Mouse (Mus musculus) 3134 (cell line): ENCODE measurements at regions not wholly inside any gene's neighbourhood (a gene's known extent, or its start where the extent isn't known, plus 50 kb on each side); places are given as distances from the start of the nearest gene placed in this dataset.

Source experiments
- DNase-seq: peaks from one replicate; pipeline ENCODE4 v3.0.0-alpha.2; 2011; ENCODE audit warnings: low spot score; ENCODE audit not compliant: insufficient read length; ENCODE audit errors: extremely low read depth

DNA sequence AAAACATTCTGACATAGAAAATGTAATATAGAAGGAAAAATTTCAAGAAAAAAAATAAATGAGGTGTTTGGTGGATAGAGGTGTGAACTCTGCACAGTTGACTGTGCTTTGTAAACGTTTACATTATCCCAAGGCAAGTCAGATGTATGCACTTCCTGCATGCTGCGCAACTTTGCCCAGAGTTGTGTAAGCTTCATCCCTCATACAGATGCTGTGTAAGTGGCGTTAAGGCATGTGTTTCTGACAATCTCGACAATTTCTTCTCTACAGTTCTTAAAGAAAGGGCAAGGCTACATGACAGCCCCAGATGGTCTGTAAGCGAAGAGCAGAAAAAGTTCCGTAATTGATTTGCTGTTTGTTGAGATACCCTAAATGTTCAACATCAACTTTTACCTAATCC, 476.6 kb upstream of the Pitx2 start:
- DNase-seq = no peak

DNA sequence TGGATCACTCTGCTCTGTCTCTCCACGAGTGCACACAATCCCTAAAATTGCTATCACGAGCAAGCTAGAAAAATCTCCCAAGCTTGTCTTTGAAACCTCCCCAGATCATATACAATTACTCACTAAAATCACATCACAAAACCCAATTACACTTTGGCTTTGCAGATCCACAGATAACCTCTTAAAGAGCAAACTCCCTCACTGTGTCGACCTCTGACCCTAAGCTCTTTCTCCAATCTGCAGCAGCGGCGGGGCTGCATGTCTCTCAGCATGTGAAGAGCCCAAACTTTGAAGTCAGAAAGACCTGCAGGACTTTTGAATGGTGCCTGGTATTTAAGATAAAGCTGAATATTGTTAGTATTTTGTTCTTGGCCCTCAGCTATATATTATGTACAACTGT, 479.4 kb upstream of the Pitx2 start:
- DNase-seq = no peak

DNA sequence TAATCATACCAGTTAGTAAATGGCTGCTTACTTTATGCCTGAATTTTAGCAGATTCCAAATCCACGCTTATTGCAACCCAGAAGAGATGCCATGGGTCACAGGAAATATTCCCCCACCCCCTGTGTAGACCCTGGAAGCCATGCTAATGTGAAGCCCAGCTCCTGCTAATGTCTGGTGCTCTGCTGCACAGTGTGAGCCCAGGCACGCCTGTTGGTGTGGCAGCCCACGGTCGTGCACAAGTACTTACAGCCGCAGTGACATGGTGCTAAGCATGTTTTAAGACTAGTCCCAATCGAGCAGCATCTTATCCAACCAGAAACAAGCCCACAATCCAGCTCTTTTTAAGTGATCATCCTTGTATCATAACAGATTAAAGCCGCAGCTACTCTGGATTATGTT, 480.5 kb upstream of the Pitx2 start:
- DNase-seq = no peak

DNA sequence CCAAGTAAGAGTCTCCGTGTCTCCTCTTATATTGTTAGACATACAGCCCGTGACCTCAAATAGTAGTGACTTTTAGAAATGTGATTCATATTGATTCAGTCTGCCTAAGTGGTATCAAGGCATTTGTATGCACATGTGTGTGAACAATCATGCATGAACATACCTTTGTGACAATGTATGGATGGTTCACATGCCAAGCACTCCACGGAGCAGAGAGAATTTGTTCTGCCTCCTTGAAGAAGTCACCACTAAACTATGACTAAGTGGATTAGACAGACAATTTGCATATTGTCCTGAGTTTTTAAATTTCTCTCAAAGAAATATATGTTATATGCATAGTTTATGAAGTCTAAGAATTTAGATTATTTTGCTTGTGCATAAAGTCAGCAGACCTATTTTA, 492.4 kb upstream of the Pitx2 start:
- DNase-seq = no peak

DNA sequence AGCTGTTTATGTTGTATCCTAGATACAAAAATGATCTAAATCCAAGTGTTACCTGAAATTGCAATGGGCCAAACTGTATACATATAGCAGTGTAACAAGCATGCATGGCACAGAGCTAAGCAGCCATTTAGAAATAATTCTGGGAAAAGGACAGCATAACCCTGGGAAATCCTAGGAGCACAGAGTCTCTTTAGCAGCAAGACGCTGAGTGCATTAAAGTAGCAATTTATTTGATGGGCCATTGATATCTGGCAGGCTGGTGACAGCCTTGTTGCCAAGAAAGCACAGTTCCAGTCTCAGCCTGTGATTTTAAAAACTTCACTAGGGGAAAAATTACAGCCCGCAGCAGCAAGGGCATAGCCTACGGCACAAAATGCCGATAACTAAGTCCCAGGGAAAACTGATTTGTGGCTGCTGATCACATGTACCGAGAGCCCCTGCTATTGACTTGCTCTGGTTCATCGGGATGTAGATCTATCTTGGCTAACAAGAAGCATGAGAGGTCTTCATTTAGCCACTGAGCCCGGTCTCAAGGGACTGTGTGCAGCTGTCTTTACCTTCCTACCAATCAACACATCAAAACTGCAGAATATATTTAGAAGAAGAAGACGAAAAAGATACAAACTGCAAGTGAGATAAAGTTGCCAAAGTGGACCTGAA, 531.1 kb upstream of the Pitx2 start:
- no peak for DNase-seq

DNA sequence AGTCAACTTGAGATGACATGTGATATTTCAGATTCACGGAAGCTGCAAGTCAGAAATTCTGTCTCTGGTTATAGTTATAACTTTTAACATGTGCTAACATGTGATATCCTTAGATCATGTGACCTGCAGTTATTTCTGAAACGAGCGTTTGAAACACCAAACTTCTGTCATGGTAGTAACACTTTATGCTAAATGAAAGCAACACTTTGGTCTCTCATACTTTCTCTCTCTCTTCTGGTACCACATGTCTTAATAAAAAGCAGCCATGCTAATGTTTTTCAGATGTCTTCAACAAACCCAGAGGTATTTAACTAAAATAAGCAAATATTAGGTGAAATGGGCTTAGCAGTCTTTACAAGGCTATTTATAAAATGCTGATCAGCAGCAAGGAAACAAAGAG, 534.5 kb upstream of the Pitx2 start:
- no peak for DNase-seq

DNA sequence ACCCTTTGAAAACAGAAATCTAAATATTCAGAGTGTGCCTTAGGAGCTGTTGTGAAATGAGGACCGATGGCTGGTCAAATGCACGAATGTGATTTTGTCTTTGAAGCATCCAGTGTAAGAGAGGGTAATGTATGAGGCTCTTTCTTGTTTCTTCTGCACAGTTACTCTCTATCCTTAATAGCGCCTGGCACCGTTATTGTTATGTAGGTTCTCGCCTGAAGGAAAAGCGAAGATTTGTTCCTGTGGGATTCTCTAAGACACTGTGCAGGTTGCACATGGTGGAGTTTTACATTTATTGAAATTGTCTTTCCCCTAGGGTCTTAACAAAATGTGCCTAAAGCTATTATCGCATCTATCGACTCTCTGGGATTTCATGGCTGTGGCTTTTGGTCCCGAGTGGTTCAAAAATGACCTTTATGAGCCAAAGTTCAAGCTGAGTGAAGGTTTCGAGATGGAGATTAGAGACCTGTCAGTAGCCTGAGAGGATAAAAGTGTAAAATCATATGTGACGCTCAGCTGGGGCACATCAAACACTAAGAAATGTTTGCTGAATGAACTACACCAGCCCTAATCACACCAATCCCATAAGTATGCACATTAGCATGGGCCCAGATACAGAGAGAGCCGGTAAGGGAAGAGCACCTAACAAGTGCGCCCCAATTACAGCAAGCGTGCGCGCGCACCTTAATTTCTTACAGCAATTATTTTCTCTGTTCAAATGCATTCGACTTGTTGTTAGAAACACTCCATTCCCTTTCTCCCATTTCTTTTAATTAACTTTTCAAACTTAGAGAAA, 562.5 kb upstream of the Pitx2 start:
- no peak for DNase-seq

DNA sequence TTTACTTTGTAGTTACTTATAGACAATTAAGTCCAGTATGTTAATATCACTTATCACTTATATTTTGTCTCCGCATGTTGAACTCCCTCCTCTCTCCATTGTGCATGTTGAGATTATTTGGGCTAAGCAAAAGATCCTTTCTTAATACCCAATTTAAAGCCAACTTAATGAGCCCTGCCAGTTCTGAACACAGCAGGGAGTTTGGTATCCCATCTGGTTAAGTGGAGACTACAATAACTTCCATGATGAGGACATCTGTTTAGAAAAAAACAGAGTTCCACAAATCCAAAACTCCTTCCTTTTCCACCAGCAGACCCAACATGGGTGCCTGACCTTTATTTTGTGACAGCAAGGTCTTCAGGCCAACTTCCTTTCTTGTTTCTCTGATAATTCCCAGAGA, 572.0 kb upstream of the Pitx2 start:
- no peak for DNase-seq

DNA sequence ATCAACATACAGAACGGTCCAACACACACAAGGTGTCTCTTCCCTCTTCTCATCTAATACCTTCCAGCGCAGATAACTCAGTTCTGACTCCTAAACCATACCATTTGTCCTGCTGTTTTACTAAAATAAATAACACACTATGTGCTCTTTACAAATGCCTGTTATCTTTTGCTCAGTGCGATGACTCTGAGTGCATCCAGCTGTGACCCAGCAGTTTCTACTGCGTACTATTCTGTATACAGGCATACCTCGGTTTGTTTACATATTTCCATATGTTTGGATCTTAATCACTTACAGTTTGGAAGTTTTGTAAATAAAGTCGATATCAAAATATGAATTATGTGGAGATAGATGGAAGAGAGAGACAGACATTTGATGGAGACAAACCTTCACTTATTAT, 583.0 kb upstream of the Pitx2 start:
- no peak for DNase-seq

DNA sequence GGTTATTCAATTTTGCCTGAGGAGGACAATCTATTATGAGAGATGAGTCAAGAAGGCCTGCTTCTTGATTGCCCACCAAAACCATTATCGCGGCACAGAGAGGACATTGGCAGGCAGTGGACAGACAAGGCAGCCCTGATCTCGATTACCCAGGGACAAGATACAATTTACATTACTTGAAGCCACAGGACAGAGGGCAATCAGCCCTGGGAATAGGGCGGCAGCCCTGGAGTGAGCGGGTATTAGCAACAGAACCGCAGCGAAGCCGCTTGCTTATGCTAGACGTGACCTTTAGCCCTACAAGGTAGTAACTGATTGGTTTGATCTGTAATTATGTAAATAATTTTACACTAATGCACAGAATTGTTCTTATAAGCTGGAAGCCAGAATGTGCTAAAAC, 586.0 kb upstream of the Pitx2 start:
- DNase-seq = no peak

DNA sequence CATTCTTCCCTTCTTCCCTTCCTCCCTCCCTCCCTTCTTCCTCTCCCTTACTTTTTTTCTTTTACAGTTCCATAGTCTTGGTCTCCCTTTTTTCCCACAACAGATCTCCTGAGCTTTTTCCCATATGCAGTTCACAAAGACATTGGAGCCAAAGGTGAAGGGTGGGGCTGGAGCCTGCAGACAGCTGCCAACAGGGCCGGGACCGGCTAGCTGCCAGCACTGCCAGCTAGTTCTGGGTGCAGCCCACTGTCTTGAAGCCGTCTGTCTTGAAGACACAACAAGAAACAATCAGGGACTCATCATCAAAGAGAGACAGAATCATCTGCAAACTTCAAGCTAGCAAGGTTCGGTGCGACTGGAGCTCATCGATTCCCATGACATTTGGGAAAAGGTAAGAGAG, 588.9 kb upstream of the Pitx2 start:
- DNase-seq = no peak

DNA sequence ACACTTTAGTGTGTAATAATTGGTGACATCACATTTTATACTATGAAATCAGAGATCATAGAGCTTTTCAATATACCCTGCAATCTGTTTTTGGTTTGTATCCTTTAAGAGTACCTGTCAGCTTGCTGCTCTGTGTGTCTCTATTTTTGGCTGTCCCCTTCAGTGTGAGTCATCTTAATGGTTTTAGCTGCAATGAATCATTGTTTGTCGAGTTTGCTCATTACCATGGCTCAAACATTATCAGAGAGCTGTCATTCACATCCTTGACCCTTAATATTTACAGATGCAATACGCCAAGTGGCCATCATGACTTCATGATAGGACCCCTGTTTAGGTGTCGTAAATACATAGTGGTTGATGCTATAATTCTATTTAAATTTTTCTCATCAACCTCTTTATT, 591.0 kb upstream of the Pitx2 start:
- DNase-seq = peak; percentile 9

DNA sequence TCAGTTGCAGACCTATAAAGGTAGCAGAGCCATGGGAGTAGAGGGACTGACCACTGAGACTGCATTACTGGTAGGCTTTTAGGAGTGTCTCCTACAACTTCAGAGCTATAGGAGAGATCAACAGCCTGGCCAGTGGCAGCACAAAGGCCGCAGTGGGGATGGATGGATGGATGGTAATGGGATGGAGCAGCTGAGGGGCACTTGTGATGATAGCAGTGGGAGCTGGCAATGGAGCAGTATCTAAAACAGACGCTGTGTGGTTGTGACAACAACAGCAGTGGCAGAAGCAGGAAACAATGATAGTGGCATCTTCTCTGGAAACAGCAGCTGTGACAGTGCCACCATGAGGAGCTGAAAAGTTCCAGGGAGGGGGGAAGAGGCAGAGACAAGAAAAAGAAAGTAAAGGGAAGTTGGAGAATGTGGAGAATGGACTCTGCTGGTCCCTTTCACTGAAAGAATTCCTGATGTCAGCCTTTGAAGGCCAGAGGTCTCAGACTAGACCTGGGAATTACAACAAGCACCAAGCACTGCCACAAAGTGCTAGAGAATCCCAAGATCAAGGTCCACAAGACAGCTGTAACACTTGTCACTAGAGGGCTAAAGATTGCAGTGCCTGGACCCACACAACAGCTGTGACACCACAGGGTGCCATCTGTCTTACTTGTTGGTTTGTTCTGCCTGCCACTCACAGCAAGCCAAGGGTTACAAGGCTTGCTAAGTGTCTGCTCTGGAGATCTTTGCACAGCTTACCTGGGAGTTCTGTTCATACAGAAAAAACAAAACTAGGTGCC, 624.1 kb upstream of the Pitx2 start:
- no peak for DNase-seq

DNA sequence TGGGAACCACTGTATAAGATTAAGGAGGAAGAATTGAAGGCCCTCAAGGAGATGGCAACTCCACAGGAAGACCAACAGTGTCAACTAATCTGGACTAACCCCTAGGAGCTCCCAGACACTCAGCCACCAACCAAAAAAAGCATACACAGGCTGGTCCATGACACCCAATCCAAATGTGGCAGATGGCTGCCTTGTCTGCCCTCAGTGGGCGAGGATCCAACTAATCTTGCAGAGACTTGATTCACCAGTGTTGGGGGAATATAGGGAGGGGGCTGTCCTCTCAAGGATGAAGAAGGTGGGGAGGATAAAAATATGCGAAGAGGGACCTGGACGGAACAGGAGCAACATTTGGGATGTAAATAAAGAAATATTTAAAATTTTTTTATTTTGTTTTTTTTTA, 629.1 kb upstream of the Pitx2 start:
- no peak for DNase-seq

DNA sequence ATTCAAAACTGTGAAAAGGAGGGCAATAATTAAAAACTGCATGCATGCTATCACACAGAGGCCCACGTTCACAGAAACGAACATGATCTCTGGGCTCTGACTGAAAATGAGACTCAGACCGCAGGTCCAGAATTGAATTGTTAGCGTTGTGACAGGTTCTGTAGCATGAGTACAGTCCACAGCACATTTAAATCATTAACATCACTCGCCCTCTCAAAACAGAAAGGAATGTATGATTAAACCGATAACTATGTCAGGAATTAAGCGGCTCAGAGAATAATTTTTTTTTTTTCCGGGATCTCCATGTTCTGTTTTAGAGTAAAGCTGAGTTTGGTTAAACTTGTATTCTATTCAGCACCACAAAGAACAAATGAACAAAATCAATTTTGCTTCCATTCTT, 634.3 kb upstream of the Pitx2 start:
- peak; percentile 32 for DNase-seq

DNA sequence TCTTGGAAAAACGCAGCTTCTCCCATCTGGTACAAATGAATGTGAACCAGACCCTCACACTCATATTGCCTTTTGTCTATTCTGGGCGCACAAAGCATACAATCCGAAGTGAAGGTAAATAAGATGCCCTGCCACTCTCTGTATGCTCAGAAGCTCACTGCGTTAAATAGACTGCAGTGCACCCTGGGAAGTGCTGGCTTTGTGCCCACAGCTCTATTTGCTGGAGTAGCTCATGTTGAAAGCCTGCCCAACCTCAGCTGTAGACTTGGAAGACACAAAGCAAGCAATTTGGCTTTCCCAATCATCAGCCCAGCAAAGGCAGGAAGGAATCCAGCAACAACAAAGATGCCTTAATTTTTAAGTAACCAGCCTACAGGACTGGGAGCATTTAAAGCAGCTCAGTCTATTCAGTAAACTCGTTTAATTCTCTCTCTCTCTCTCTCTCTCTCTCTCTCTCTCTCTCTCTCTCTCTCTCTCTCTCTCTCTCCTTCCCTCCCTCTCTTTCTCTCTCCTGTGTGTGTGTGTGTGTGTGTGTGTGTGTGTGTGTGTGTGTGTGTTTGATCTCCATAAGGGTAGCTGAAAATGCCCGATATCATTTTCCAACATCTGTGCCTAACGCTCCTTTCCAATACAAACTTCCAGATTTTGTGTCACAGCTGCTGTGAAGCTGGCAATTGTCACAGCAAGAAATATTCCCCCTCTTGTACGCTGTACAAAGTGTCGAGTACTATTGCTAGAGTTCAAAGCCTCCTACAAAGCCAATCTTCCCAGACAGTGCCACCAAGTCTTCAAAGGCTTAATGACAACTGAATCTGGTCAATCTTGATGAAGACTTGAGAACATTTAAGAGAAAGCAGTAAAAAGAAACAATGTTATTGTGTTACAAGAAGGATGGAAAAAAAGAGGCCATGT, 650.5 kb upstream of the Fam241a start:
- DNase-seq = no peak

DNA sequence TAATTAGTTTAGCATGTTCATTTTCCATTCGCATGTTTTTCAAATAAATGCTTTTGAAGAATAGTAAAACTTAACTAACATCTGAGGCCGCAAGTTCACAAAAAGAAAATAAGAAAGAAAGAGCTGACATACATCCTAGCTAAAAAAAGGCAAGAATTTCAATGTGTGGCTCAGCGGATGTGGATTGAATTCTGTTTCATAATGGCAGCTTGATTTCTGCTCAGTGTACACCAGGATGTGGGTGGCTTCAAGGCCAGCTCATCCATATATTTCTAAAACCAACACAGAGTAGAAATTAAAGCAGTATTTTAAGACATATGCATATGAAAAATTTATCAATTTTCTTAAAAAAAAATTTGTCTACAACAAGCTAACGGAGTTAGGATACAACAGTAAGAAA, 629.3 kb upstream of the Fam241a start:
- no peak for DNase-seq

DNA sequence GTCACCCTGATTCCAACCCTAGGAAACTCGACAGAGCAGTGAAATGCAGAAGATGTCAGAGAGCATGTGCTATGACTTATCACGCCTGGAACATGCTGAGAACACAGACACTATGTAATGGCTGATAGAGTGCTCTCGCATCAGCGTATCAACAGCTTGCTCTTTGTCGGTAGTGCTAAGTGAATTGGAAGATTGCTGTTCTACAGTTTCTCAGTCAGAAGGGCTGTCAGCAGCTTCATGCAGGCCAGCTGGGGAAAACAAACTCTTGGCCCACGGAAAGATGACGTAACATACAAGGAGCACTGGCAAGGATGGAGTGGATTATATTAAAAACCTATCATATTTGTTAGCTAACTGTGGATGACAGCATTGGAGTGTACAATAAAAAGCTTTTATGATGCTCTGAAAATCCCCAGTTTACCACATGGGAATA, 624.6 kb upstream of the Fam241a start:
- no peak for DNase-seq

DNA sequence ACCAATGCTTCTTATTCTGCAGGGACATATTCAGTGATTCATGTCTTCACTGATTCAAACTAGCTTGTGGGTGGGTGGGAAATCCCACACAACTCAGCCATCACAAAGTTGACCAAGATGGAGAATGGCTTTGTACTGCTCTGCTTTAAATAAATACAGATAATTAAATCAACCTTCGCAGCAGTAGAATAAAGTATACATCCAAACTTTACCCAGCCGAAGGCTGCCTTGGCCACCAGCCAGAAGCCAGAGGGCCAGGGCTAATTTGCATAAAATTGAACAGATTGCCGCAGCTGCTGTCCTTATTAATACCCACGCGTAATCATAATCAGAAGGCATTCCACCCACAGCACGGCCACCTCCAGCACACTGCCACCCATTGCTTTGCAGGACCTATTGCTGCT, 623.8 kb upstream of the Fam241a start:
- no peak for DNase-seq

DNA sequence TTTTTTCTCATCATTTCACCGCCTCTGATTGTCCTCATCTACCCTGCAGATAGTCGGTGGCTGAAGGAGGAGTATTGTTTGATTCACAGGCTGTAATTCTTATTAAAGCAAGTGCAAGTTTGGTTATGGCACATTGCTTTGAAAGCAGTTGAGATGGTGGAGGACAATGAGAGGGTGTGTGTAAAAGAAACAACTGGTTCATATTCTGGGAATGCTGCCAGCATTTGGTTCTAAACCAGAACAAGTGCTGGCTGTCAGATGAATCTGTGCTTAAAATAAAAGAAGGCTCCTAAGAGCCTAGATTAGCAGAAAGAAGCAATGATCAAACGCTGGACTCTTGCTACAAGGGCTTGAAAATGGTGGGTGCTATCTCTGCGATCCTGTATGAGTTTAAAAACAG, 622.7 kb upstream of the Fam241a start:
- no peak for DNase-seq

DNA sequence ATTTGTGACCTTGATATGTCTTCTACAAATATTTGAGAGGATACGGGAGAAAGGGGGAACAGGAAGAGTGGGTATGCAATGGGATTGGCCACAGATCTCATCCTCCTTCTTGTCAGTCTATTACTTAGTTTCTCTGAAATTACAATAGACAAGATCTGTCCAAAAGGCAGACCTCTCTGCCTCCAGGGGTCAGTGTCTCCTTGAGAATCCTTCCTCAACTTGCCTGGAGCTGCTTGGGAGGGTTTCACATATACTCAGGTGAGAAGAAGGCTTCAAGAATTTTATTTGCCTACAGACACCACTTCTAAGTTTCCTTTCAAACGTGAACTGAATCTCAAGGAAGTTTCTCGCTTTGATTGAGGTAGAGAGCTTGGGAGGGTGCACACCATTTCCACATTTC, 575.0 kb upstream of the Fam241a start:
- DNase-seq = no peak
